Mouse (Mus musculus): ENCODE data around the gene Hsp90b1. TPM values are rescaled to one million over a fixed set of nuclear protein-coding genes. Genes with fewer than 3 reads are reported as not detected.
"Not testable (repeated sequence)": the region's sequence is repeated elsewhere in the genome, so short reads cannot be mapped to it uniquely, and the experiment has no call there.

Gene Hsp90b1
- polyA plus RNA-seq (2015; fragmentation: Nextera tagmentation; extraction: Ambion mirVana), result 239 and 324 TPM in 2 replicates

DNA sequence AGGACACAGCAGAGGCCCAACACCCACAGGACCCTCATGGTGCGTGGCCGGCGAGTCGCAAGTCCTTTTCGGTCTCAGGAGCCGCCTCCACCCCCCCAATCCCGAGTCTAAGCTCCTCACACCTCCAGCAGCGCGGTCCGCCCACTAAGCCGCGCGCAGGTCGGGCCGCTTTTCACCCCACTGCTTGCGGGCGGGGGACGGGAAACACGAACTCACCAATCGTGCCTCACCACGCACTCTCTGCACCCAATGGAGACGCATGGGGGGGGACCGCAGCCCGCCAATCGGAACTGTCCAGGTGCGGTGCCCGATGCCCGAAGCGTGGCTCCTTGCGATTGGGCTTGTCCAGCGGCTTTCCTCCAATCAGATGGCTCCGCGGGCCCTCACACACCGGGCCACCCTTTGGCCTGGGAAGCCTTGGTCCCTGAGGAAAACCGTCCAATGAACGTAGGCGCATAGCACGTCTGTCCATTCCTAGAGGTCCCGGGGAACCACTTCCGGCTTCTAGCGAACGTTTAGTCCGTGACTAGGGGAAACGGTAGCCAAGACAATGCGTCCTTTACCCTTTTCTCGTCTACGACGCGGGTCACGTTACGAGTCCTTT lies at the start of gene Hsp90b1, which contains the start of gene Ttc41:
Gene Hsp90b1 (minus strand): TSS at position 192 of the 604 bp plus-strand sequence.
Gene Ttc41 (plus strand): TSS at position 494 of the 604 bp plus-strand sequence.
- DNase-seq (ENCODE audit: low spot score), result peak; percentile 98

DNA sequence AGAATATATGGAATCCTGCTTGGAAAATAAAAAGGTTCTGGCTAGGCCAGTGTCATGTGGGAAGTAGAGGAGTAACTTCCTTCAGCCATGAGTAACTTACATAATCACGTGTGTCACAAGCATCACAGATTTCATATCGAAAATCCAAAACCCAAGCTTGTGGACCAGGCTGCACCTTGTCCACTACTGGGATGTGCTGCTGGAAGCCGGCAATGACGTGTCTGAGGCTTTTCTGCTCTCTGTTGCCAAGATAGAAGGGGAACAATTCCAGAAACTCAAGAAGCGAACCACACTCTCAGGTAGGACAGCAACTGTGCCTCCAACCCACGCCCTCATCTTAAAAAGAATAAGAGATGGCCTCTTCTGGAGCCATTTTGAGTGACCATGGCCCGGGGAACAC lies 39.0 kb upstream of the Hsp90b1 start:
- no peak for DNase-seq (ENCODE audit: low spot score)

DNA sequence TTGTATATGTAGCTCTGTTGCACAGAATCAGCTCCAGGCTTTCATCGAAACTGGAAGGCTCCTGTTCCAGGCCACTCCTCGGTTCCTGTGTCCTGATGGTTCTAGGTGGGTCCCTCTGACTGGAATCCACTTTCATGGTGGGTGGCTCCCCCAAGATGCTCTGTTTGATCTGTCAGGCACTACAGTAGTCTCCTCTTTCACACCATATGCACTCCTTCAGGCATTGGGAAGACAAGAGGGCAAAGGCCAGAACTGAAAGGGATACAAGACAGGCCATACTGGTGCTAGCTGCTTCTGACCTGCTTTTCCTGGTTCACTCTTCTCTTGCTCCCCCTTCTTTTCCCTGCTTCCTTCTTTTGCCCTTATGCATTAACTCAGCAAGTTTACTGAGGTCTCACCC lies 37.6 kb upstream of the Hsp90b1 start:
- DNase-seq (ENCODE audit: low spot score), result no peak

DNA sequence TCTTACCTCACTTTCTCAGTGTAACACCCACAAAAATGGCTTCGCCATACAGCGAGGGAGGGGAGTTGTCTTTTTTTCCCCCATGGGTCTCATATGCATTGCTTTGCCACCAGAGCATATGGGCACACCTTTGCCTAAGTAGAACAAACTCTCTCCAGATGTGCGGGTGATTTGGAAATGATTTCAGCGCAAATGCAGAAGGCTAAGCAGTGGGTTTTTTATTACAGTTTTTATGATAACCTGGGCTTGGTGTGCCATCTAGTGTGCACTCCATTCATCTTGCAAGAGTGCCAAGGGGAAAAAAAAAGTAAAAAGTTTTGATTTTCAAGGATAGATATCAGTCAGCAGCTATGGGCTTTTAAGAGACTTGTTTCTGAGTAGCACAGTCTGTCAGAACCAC lies 29.7 kb upstream of the Hsp90b1 start:
- DNase-seq (ENCODE audit: low spot score), result peak; percentile 21

DNA sequence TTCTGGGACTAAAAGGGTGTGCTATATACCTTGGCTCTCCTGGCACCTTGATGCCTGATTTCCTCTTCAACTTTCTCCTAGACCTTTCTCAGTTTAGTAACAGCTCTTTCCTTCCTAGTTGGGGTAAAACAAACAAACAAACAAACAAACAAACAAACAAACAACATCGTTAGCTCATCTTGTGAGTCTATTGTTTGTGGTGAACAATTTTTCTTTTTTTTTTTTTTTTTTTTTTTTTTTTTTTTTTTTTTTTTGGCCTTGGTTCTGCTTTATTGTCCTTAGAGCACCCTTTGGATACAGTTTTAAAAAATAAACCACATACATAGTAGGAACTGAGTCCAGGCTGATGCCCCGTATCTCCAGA lies 26.2 kb upstream of the Hsp90b1 start:
- no peak for DNase-seq (ENCODE audit: low spot score)

DNA sequence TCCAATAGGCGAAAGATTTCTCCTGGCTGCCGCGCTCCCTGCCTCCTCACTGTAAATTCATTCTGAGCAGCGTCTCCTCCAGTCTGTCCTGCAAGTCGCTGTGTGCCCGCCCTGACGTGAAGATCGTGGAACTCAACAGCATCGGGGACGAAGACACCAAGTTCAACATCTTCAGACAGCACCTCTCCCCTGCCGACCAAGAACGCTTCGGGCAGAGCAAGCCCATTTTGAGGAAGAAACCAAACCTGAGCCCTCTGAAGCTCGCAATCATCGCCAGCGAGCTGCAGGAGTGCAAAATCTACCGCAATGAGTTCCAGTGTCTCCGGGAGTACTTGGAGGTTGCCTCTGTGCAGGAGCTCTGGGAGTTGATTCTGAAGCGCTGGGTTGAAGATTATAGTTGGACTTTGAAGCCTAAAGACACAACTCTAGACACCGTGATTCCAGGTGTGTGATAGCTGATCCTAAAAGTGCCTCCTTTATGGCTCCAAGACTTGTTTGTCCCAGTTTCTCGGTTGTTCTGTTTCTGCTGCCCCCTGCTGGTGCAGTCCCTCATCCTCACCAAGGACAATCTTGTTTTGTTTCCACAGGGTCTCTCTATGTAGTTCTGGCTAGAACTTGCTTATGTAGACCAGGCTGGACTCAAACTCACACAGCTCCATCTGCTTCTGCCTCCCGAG lies 25.7 kb upstream of the Hsp90b1 start:
- peak; percentile 88 for DNase-seq (ENCODE audit: low spot score)

DNA sequence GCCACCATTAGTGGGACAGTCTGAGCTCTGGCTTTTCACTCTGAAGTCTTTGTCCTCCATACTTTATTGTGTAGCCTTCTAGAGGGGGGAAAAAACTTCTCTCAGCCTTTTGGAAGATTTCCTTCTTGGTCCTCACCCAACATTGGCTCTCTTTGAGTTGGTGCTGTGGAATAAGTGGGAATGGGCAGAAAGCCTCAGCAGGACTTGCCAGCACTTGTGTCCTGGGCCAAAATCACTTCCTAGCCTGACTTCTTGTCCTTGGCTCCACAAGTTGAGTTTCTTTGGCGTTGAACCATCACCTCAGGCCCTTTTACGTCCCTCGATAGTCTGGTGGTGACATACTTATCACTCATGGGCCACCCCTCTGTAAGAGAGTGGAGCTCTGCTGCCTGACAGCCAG lies 22.9 kb upstream of the Hsp90b1 start:
- DNase-seq (ENCODE audit: low spot score), result peak; percentile 20

DNA sequence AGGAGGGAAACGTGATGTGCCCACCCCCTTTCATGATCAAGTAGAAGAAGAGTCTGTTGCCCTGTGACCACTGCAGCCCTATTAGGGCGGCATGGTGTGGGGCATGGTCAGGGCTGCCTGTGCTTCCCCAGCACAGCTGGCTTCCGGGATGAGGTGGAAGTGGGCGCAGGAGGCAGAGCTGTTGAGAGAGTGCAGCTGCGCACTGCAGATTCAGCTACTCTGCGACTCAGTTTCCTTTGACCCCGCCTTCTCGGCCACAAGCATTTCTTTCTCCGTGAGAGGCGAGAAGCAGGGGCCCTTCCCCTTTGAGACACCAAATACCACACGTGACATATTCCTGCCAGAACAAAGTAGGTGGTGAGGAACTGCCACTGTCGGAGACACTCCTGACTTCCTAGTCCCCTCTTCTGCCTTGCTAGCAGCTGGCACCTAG lies 22.3 kb upstream of the Hsp90b1 start:
- peak; percentile 93 for DNase-seq (ENCODE audit: low spot score)

DNA sequence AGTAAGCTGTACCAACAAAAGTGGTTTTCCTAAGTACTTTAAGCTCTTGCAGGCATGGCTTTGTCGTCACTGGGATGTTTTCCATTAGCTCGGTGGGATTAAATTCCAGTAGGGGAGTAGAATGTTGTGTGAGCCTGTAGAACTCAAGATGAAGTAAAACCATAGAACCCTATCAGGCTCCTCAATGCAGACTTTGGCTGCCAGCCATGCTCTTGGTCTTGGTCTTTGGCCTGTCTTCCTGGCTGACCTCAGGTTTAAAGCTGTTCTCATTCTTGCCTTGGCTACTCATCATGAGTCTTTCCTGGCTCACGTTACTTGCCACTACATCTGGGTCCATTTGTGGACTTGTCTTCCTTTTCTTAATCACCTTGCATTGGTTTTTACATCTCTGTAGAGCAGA lies 6.8 kb upstream of the Hsp90b1 start:
- no peak for DNase-seq (ENCODE audit: low spot score)

DNA sequence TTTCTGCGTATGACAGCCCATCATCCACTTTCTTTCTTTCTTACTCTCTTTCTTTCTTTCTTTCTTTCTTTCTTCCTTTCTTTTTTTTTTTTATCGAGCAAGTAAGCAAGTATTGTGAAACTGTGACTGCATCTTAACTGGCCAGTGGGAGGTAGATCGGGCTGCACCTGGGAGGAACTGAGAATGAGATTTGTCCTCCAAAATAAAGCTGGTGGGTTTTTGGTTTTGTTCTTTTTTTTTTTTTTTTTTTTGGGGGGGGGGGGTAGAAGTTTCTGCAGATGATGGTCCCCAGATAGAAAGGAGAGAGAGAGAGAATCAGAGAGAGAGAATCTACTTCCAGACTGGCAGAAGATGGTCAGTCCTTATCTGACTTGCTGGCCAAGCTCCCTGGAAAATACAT lies 1.8 kb upstream of the Hsp90b1 start:
- no peak for DNase-seq (ENCODE audit: low spot score)

DNA sequence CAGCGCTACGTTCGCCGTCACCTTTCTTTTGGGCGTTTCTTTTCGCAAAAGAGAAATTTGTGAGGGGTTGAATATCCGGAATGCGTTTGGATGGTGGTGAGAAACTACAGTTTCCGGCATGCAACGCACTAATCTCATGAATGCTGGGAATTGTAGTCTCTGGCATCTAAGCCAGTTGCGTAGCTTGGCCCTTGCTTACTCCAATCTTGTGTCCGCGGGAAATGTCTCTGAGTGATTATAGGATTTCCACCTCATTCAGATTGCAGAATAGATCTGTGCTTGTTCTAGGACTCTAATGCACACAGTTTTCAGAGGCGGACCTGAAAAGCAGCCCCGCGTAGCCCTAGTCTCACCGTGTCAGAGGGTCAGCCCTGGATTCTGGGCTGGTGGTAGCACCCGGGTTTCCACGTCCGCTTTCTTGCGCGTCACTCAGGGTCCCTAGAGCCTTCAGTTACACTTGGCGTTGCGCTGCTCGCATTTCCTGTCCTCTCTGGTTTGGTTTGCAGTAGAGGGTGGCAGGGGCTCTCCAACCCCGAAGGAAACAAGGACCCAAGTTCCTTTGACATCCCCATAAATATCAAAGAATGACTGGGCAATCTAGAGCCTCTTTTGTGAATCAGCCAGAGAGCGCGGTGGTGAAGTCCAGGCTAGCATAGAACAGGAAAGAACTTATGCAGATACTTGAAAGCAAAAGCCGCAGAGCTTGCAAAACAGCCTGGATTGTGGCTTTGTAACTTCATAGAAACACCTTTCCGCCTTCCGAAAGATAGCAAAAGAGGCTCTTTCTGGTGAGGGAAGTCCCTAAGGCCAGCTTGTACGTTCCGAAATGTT lies 828 bp upstream of the Hsp90b1 start:
- DNase-seq (ENCODE audit: low spot score), result no peak

DNA sequence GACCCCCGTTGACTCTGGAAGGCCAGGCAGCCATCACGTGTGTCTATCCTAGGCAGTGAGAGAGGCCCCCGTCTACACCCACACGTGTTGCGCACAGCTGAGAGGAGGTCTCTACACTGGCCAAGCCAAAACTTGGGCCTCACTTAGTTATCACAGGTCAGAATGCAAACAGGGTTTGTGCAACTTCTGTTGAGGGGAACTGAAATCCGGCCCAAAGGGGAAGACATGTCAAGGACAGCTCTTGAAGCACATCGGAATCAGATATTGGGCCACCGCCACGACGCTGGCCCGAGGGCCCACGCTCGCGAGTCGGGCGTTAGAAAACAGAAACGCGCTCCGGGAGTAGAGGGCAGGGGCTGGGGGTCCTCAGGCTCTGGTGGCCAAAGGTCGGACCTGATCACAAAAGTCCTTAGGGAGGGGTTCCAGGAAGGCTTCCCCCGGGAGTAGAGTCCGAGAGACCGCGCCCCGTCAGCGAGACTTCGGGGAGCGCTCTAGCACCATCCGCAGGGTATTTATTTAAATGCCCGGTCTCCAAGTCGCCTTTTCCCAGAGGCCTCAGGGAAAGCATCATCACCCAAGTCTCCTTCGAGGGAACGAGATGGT lies 619 bp downstream of the Hsp90b1 start:
- DNase-seq (ENCODE audit: low spot score), result peak; percentile 19

DNA sequence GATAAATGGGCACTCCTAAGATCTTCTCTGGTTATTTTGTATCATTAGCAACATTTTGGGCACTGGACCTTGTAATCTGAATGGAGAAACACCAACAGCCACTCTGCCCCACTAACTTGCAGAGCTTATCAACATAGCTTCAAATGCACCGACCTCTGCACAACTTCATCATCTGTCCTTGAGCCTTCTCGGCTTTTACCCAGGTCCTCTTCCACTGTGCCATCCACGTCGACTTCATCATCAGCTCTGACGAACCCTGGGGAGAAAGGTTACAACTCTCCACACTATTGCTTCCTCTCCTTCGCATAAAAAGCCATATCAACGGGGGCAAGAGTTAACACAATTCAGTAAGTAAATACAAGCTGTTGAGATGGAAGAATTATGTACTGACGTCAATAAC lies 1.2 kb downstream of the Hsp90b1 start:
- no peak for DNase-seq (ENCODE audit: low spot score)

DNA sequence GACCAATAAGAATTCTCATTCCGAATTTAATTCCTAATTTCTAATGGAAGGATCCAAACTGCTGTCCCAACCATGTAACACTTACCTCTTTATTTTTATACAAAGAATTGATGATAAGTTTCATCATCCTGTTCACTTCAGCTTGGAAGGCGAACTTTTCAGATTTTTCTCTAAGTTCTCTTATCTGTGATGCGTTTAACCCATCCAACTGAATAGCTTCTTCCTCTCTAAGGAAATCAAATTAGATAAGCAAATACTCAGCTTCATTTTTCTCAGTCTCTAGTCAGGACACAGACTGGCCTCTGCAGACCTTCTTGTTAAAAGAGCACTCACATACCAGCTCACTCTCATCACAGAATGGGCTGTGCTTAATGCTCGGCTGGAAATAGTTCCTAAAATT lies 1.9 kb downstream of the Hsp90b1 start:
- DNase-seq (ENCODE audit: low spot score), result no peak

DNA sequence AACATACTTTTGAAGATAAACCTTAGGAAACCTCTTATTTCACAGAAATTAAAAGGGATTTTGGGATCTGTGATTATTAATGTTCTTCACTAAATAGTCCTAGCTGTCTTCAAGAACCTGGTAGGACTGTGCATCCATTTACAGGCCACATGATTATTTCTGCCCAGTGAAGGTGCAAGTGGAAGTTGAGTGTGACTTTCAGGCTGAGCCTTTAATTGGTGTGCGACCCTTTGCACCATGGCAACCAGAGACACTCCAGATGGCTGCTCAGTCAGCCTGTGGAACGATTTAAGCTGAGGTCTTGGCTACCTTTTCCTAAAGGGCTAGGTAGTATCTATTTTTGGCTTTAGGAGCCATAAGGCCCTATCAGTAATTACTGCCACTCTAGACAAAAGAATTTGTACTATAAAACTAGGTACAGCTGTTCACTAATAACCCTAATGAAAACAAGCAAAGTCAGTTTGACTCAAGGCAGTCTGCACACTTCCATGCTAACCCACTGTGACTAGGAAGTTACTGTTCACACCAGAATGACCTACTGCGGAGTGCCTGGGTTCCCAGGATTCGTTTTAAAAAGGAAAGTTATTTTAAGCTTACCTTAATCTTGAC lies 2.9 kb downstream of the Hsp90b1 start:
- DNase-seq (ENCODE audit: low spot score), result no peak

DNA sequence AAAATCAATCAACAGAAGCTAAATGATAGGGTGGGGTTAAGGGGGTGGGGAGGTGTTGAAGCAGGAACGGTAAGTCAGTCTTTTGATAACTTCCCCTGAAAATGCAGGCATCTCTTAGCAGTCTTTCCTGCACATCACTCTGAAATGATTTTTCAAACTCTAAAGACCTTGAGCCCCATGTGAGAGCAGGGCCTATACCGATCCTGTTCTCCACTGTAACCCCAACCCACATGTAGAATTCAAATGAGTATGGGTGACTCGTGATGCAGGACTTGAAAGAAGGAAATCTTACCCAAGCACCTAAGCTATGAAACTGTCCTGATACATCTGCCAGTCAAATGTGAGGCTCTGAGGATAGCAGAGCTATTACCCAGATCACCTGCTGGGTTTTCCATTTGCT lies 4.3 kb downstream of the Hsp90b1 start:
- DNase-seq (ENCODE audit: low spot score), result no peak

DNA sequence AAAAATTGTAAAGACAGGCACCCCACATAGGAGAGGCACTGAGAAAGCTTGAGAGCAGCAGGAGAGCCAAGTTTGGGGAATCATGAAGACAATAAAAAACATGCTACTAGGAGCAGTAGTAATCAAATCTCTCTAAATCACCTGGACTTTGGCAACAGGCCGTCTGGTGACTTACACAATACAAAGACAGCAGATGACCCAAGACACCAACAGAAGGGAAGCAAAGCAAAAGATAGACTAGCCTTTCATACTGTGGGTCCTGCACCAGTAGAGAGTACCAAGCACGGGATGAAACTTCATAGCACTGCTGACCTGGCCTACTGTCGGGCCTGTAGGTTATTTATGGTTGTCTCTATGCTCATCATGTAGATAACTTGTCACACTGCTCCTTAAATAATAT lies 5.1 kb downstream of the Hsp90b1 start:
- no peak for DNase-seq (ENCODE audit: low spot score)

DNA sequence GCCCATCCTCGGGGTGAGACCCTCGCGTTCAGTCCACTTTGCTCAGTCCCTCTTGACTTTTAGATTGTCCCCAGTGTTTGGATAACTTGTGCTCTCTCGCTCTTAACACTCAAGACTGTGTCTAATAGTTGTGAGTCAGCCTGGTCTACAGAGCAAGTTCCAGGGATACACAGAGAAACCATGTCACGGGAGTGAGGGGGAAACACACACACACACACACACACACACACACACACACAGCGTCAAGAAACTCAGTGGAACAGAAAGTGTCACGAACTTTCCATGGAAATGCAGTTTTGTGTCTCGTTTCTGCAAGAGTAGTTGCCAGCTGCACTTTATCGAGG lies 19.3 kb downstream of the Hsp90b1 start:
- not testable (repeated sequence) for DNase-seq (ENCODE audit: low spot score)

DNA sequence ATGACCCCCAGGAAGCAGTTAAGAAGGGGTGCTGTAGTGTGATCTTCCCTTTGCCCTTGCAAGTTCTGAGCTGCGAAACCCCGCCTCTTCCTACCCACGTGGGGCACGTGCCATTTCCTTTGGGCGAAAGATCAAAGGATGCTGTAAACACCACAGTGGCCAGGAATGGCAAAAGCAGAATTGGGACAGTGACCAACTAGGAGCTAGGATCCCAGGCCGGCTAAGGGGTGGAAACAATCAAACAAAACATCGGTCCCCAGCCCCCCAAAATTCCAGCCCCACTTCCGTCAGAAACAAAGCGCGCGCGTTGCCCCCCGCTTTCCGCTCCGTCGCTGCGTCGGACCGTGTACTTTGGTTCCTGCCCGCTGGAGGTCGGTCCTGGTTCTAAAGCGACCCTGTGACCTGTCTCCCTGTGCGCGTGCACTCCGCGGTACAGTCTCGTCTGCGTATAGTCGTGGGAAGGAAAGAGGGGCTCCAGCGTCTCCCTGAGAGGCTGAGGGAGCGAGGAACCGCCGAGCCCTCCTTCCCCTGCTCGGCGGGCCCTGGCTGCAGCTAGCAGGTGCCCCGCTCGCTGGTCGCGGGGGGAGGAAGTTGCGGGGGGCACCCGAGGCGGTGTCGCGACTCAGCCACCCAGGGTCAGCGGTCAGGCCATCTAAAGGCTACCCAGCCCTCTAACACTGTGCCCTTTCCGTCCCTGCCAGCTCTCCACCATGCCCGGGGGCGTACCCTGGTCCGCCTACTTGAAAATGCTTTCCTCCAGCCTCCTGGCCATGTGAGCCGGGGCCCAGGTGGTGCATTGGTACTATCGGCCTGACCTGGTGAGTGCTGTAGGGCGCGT lies 19.9 kb downstream of the Hsp90b1 start:
- DNase-seq (ENCODE audit: low spot score), result peak; percentile 88

DNA sequence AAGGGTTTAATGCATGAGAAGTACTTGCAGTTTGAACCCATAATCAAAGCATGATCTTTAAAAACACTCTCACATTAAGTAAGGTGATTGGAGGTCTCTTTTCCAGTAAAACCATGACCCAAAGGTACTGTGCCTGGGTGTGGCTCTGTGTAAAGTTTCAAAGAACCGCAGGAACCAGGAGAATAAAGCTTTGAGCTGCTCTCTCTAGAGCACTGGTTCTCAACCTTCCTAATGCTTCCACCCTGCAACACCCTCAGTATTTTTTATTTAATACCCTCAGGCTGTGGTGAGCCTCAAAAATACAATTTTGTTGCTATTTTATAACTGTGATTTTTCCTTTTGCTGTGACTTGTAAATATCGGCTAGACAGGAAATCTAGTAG lies 20.5 kb downstream of the Hsp90b1 start:
- DNase-seq (ENCODE audit: low spot score), result not testable (repeated sequence)

DNA sequence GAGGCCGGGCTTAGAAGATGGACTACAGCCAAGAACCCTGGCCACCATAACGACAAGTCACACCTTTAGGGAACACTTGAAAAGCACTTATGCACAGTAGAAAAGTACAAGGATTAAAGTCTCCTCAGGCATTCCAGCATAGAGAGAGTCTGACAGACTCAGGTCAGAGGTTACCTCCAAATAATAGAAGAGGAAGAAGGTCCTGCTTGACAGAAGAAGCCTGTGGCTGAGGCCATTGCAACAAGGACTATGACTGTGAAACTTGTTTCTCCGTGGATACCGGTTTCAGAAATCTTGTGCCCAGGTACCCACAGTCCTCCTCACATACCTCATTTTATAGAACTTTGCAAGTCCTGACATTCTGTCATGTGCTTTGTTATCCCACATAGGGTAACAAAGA lies 34.8 kb downstream of the Hsp90b1 start:
- DNase-seq (ENCODE audit: low spot score), result not testable (repeated sequence)

Data from thymus, postnatal 0 days (tissue).